Mouse (Mus musculus) cerebellum, postnatal 10 days (tissue): ENCODE measurements around the gene Olfr1135.

ENCODE experiments used
- DNase-seq, 2 experiments: peaks; one replicate each; pipeline ENCODE4 v3.0.0; 2021; ENCODE audit warnings: mixed read lengths in 2 of 2

Gene Olfr1135

GRCm38 (mm10) chr2:87673564-87673963 is at the start of gene Olfr1135:
Gene Olfr1135 (minus strand): TSS chr2:87673664.
- no peak for DNase-seq

GRCm38 (mm10) chr2:87713079-87713478 is 39.6 kb upstream of the Olfr1135 start, which contains the start of gene Olfr1137:
Gene Olfr1137 (minus strand): TSS chr2:87713179.
- DNase-seq: no peak

- DNase-seq: no peak
These were observed 20.4 kb upstream of the Olfr1135 start, which contains the start of gene Olfr1136 for GRCm38 (mm10) chr2:87693847-87694246. Gene Olfr1136 (minus strand): TSS chr2:87693947.

GRCm38 (mm10) chr2:87658360-87658759 is 15.1 kb downstream of the Olfr1135 start, which contains the start of gene Olfr1134:
Gene Olfr1134 (minus strand): TSS chr2:87658460.
- DNase-seq: no peak

GRCm38 (mm10) chr2:87647274-87647673 is 26.2 kb downstream of the Olfr1135 start, which contains the start of gene Olfr1133:
Gene Olfr1133 (minus strand): TSS chr2:87647374.
- no peak for DNase-seq

GRCm38 (mm10) chr2:87642441-87642840 is 31.0 kb downstream of the Olfr1135 start:
- no peak for DNase-seq

- DNase-seq: no peak
These were observed 36.0 kb downstream of the Olfr1135 start, which contains the start of gene Olfr1132 for GRCm38 (mm10) chr2:87637435-87637834. Gene Olfr1132 (minus strand): TSS chr2:87637535.

GRCm38 (mm10) chr2:87626804-87627203 is 46.7 kb downstream of the Olfr1135 start, which contains the start of gene Olfr1131:
Gene Olfr1131 (plus strand): TSS chr2:87627104.
- DNase-seq: no peak
